Mouse (Mus musculus): ENCODE measurements around the gene Fzd9.
"Not testable (repeated sequence)": the region's sequence is repeated elsewhere in the genome, so short reads cannot be mapped to it uniquely, and the experiment has no call there.

Fzd9 gene

DNA sequence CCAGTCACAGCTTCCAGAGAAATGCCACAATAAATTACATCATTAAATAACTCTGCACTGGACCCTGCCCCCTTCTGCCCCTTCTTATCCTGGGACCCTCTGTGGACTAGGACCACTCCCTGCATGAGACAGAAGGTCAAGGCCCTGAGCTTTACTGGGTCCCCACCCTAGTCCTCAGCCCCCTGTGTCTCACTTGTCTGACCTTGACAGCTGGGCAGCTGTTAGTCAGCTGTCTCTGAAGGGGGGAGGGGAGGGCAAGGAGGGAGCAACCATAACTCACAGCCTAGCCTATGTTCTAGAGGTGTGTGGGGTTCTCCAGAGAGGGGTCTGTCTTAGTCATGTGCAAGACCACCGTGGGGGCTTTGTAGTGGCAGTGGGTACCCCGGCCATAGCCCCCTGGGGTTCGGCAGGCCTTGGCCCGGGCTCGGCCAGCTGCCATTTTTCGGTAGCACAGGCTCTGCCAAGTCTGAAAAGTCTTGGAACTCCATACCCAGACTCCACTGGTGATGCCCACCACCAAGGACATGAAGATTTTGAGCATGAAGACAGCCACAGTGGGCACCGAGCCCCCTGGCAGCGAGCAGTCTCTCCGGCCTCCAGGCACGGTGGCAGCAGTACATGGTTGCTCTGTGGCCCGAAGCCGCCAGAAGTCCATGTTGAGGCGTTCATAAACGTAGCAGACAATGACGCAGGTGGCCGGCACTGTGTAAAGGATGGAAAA is 1.9 kb downstream of the Fzd9 start:
- no peak for DNase-seq (ENCODE audit: low read depth, low spot score)

DNA sequence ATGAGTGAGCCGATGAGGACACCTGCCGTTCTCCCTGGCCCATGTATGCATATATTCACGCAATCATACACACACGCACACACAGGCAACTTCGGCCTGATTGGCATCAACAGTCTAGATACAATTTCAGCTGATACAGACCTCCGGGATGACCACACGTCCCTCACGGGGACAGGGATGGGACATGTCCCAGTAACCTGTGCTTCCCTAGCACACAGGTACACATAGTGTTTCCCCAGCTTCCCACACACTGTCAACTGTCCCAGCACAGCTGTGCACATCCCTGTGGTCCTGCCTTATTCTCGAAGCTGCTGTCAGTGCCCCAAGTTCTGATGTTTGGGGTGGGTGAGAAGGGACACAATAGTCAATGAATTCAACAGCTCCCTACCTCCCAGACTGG is 3.7 kb downstream of the Fzd9 start:
- no peak for DNase-seq (ENCODE audit: low read depth, low spot score)

DNA sequence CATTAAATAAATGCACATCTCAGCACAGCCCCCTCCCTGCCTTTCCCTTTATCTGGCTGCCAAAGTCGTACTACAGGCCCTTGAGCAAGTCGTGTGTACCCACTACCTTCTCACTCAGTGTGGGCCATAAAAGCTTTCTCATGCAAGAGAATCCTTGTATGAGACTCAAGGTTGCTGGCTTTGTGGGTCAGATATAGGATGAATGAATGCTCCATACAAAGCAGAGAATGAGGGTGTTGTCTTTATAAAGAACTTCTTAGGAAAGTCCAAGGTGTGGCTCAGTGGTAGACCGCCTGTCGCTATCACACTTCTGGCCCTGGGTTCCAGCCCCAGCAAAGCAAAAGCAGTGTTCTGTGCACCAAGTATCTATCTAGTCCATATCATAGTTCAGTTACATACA is 4.5 kb downstream of the Fzd9 start:
- DNase-seq (ENCODE audit: low read depth, low spot score): no peak

DNA sequence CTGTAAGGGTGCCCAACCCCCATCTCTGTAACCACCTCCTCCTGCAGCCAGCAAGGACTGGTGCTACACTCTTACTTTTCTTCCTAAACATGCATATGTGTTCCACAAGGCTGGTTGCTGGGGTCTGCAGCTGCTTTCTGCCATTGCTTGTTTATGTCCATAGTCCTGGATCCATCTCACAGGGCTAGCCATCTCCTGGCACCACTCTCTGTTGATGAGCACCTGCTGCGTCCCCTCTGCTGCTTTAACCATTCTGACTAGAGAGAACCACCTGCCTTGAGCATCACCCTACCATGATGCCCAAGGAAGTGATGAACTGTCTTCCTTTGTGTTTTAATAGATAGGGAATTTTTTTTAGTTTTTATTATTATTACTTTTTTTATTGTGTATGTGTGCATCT is 7.9 kb downstream of the Fzd9 start:
- DNase-seq (ENCODE audit: low read depth, low spot score): no peak

DNA sequence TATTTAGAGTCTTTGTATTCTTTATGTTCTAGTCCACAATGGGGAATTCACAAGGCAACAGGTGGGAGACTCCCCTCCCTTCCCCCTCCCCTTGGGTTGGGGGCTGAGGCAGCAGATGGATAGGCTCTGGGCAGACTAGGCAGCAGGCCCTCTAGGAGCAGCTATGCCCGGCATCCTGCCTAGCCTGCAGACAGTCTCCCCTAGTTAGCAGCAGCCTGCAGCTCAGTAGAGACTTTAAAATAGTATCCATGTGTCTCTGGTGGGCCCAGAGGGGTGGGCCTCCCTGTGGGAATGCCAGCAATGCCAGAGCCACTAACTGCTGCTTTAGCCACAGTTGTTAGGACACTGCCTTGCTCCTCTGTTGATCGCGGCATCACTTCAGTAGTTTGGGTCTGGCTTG is 8.4 kb downstream of the Fzd9 start:
- DNase-seq (ENCODE audit: low read depth, low spot score): no peak

DNA sequence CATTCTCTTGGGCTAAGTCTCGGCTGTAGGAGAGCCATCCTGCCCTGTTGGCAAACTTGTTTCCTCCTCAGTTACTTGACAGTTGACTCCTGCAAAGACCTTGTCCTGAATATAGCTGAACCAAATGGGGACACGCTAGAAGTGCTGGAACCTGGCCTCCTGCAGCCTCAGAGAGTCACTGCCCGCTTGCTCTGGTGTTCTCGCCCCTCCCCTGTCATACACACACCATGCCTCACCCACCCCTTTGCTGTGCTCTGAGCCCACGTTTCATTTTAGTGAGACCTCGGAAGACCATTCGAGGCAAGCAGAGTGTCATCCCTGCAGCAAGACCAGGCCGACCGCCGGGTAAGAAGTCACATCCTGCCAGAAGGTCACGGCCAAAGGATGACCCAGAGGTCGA is 8.9 kb downstream of the Fzd9 start:
- peak; percentile 60 for DNase-seq (ENCODE audit: low read depth, low spot score)

DNA sequence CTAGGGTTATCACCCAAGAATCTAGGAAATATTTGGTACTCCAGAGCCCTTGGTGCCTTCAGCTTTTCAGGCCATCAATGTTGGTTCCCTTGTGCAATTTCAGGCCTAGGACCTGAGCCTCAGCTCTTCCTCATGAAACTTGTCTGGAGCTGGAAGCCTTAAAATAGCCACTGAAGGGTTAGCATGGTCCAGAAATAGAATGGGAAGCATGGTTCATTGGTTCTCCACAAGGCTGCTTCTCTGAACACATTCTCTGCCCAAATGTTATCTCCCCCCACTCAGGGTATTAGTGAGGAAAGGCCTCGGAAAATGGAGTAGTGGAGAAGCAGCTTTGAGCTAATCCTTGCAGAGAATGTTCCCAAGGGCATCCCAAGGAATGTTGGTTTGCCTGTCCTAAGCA is 9.6 kb downstream of the Fzd9 start:
- DNase-seq (ENCODE audit: low read depth, low spot score): no peak

DNA sequence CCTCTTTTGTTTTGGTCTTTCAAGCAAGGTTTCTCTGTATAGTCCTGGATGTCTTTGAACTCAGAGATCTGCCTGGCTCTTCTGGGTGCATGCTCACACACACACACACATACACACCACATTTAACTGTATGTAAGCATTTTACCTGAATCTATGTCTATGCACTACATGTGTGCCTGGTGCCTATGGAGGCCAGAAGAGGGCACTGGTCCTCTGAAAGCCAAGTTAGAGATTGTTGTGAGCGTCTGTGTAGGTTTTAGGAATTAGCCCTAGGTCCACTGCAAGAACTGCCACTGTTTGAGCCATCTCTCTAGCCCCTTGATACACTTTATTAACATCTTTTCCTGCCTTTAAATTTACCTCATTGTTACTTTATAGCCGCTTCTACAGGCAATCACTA is 12.2 kb downstream of the Fzd9 start:
- DNase-seq (ENCODE audit: low read depth, low spot score): no peak

DNA sequence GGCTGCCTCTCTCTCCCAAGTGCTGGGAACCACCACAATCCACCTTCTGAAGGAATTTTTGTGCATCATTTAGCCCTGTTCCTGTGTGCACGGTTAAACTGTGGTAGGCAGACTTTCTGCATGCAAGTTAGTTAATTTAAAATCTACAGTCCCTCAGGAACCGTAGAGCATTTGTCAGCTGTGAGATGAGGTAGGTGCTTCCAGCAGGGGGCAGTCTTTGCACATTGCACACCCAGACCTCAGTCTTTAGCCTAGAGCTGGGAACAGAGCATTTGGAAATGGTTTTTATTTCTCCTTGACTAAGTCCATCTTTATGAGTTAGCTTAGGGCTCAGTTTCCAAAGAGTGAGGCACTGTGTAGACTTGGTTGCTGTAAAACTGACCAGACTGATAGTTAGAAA is 14.5 kb downstream of the Fzd9 start:
- DNase-seq (ENCODE audit: low read depth, low spot score): peak; percentile 43

DNA sequence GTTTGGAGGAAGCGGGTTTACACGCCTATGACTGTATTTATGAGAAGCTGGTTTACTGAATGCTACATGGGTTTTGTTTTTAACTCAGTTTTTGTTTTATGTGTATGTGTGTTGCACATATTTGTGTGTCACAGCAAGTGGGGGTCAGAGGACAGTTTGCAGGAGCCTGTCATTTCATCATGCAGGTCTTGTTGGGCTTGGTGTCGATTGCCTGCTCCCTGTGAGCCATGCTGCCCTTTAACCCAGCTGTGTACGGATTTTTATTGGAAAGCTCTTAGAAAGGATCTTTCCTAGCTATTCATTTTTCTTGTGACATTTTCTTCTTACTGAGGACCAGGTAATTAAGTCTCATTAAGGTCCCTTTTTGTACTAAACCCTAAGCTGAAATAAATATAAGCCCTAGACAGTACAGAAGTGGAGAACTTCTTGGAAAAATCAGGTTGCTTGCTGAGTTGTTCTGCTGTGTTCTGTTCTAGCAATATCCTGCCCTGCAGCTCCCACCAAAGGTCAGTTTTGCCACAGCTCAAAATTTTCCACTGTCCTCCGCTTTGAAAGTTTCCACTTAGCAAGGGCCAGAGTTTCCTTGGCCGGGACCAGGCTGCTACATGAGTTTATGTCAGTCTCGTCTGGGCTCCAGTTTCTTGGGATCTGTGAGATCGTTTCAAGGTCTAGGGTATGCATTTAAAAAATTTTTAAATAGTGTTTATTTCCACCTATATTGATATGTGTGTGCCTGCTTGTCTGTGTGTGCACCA is 17.7 kb downstream of the Fzd9 start:
- no peak for DNase-seq (ENCODE audit: low read depth, low spot score)

DNA sequence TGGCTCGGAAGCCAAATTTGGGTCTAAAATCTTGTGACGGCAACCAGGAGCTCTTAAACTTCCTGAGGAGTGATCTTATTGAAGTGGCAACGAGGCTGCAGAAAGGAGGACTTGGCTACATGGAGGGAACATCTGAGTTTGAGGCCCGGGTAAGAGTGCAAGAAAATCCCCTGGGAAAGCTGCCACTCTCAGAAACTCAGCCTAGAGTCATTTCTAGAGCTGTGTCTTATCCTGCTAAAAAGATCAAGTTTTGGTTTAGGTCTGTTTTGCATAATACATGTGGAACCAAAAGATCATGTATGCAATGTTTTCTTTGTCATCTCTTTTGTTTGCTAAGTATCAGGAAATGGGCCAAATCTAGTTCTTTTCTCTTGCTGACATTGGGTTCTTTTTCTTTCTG is 20.8 kb downstream of the Fzd9 start:
- DNase-seq (ENCODE audit: low read depth, low spot score): no peak

DNA sequence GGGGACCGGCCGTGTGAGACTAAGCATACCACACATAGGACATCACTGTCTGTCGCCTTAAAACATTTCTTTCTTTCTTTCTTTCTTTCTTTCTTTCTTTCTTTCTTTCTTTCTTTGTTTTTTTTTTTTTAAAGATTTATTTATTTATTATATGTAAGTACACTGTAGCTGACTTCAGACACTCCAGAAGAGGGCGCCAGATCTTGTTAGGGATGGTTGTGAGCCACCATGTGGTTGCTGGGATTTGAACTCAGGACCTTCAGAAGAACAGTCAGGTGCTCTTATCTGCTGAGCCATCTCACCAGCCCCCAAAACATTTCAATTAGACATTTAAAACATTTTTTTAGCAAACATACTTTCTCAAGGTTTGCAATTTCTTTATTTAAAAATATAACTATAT is 25.2 kb downstream of the Fzd9 start:
- not testable (repeated sequence) for DNase-seq (ENCODE audit: low read depth, low spot score)

DNA sequence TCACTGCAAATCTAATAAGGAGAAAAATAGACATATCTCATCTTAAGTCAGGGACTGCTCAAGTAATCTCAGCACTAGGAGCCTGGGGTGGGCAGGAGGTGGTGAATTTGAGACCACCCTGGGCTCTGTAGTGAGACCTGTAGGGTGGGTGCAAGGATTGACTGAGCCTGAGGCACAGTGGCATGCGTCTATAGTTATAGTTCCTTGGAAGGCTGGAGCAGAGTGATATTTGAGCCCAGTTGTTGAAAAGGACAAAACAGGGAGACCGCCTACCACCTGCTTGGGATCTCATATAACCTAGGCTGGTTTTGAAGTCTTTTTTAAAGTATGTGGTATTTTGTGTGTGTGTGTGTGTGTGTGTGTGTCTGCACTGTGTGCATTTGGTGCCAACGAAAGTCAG is 26.9 kb downstream of the Fzd9 start:
- DNase-seq (ENCODE audit: low read depth, low spot score): no peak

DNA sequence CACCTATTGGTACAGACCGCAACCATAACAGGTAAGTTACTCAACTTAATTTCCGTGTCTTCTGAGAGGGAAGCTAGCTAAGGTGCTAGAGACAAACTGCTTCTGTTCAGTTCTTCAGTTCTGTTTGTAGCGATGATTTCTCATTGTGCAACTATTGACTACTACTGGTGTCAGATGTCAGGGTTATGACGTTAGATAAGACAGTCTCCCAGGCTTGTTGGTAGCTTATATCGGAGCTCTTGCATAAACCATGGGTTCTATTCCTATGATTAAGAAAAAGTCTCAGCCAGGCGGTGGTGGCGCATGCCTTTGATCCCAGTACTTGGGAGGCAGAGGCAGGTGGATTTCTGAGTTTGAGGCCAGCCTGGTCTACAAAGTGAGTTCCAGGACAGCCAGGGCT is 29.0 kb downstream of the Fzd9 start:
- no peak for DNase-seq (ENCODE audit: low read depth, low spot score)

DNA sequence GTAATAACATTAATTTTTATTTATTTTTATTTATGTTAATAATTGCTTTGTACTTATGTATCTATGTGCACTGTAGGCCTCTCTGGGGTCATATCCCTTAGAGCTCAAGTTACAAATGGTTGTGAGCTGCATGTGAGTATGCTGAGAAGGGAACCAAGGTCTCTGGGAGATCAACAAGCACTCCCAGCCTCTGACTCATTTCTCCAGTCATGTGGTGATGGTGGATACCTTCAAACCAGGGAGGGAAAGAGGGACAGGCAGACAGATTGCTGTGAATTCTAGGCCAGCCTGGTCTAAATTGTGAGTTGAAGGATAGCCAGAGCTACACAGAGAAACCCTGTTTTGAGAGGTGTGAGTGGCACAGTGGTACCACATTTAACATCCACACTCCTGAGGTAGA is 30.1 kb downstream of the Fzd9 start:
- DNase-seq (ENCODE audit: low read depth, low spot score): no peak

DNA sequence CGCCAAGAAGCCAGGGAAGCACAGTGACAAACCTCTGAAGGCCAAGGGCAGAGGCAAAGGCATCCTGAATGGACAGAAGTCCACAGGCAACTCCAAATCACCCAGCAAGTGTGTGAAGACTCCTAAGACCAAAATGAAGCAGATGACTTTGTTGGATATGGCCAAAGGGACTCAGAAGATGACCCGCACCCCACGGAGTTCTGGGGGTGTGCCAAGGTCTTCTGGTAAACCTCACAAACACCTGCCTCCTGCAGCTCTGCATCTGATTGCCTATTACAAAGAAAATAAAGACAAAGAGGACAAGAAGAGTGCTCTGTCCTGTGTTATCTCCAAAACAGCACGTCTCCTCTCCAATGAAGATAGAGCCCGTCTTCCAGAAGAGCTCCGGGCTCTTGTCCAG is 34.2 kb downstream of the Fzd9 start:
- DNase-seq (ENCODE audit: low read depth, low spot score): no peak

DNA sequence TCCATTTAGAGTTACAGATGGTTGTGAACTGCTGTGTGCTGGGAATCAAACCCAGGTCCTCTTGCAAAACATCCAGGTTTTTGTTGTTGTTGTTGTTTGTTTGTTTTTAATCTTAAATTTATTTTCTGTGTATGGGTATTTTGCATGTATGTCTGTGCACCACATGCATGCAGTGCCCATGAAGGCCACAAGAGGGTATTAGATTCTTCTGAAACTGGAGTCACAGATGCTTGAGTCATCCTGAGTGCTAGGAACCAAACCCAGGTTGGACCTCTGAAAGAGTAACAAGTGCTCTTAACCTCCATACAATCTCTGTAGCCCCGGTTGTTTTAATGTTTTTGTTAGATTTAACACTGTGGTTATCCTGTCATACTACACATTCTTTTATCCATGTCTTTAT is 42.8 kb downstream of the Fzd9 start:
- no peak for DNase-seq (ENCODE audit: low read depth, low spot score)

DNA sequence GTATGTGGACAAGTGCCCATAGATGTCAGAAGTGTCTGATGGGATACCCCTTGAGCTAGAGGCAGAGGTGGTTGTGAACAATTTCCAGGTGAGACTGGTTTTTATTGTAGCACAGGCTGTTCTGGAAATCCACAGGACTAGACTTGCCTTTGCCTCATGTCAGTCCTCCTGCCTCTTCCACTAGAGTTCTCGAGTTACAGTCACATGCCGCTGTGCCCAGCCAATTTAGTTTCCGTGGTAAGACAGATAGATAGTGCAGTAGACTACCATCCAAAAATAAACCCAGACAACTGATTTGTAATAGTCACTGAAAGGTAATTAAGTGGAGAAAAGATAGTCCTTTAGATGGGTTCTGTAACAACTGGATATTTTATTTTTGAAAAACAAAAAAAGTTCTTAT is 48.3 kb downstream of the Fzd9 start:
- no peak for DNase-seq (ENCODE audit: low read depth, low spot score)
